Mouse (Mus musculus): Measurements from ENCODE around the gene Mrps12. TPM values are rescaled to one million over a fixed set of nuclear protein-coding genes. Genes with fewer than 3 reads are reported as not detected.

Mrps12 gene
- polyA plus RNA-seq, 1 experiment from 2014 or later: 99.7 TPM

- Histone ChIP-seq H3K27ac (ENCODE audit: low read length) (no peak overlapping the region), H3K4me1 (ENCODE audit: insufficient read depth, low read depth, low read length) (no peaks in the 10 kb centered on the region), H3K36me3 (ENCODE audit: insufficient read depth, low read length) (no peaks in the 10 kb centered on the region), H3K9me3 (ENCODE audit: low read length) (no peaks in the 10 kb centered on the region), H3K4me2 (replicated peaks; ENCODE audit: low read depth, low read length) (no peak overlapping the region), H3K9ac (replicated peaks; ENCODE audit: low read depth) (no peak overlapping the region), H3K27me3 (replicated peaks; ENCODE audit: insufficient read depth, low read length) (no peaks in the 10 kb centered on the region), H3K4me3 (ENCODE audit: low read depth, low read length) (no peak overlapping the region)
- no peak for TF ChIP-seq EP300 (IDR thresholded peaks at IDR 0.05)
- no peak for TF ChIP-seq CTCF (IDR thresholded peaks at IDR 0.05)
- ATAC-seq: no peak
- 42% methylated on average over 4 of the region's 4 CpGs for WGBS
- DNase-seq (ENCODE audit: low spot score): no peak
These were observed 22.5 kb downstream of the Mrps12 start for GRCm38 (mm10) chr7:28719159-28719558.

- DNase-seq (ENCODE audit: low spot score): peak; percentile 29
- no peak overlapping the region for H3K4me3 ChIP-seq (ENCODE audit: low read depth, low read length)
- H3K27me3 ChIP-seq (replicated peaks; ENCODE audit: insufficient read depth, low read length): no peaks in the 10 kb centered on the region
- no peak overlapping the region for H3K9ac ChIP-seq (replicated peaks; ENCODE audit: low read depth)
- H3K36me3 ChIP-seq (ENCODE audit: insufficient read depth, low read length): no peaks in the 10 kb centered on the region
- TF ChIP-seq CTCF (IDR thresholded peaks at IDR 0.05) (no peak), EP300 (IDR thresholded peaks at IDR 0.05) (no peak)
- no peak for ATAC-seq
- H3K9me3 ChIP-seq (ENCODE audit: low read length): no peaks in the 10 kb centered on the region
- 62% methylated on average over 10 of the region's 10 CpGs for WGBS
- H3K4me2 ChIP-seq (replicated peaks; ENCODE audit: low read depth, low read length): no peak overlapping the region
- no peaks in the 10 kb centered on the region for H3K4me1 ChIP-seq (ENCODE audit: insufficient read depth, low read depth, low read length)
- no peak overlapping the region for H3K27ac ChIP-seq (ENCODE audit: low read length)
These were observed 23.9 kb downstream of the Mrps12 start for GRCm38 (mm10) chr7:28717726-28718125.

GRCm38 (mm10) chr7:28716590-28717281 is 24.9 kb downstream of the Mrps12 start, which contains the start of gene Fbxo17:
TSS of gene Fbxo17 (plus strand) at chr7:28716804.
- ATAC-seq: peak; percentile 90

GRCm38 (mm10) chr7:28715598-28715997 is 26.0 kb downstream of the Mrps12 start:
- TF ChIP-seq EP300 (IDR thresholded peaks at IDR 0.05) (no peak), CTCF (IDR thresholded peaks at IDR 0.05) (peak; percentile 41)
- Histone ChIP-seq H3K4me2 (replicated peaks; ENCODE audit: low read depth, low read length) (no peak overlapping the region), H3K36me3 (ENCODE audit: insufficient read depth, low read length) (no peaks in the 10 kb centered on the region), H3K4me3 (ENCODE audit: low read depth, low read length) (no peak overlapping the region), H3K27ac (ENCODE audit: low read length) (no peak overlapping the region), H3K27me3 (replicated peaks; ENCODE audit: insufficient read depth, low read length) (no peaks in the 10 kb centered on the region), H3K4me1 (ENCODE audit: insufficient read depth, low read depth, low read length) (no peaks in the 10 kb centered on the region), H3K9ac (replicated peaks; ENCODE audit: low read depth) (no peak overlapping the region), H3K9me3 (ENCODE audit: low read length) (no peaks in the 10 kb centered on the region)
- ATAC-seq: no peak
- WGBS: 89% methylated on average over 2 of the region's 2 CpGs
- no peak for DNase-seq (ENCODE audit: low spot score)

More at GRCm38 (mm10) chr7:28716590-28717281, 24.9 kb downstream of the Mrps12 start, which contains the start of gene Fbxo17:
- under 1% methylated on average over 34 of the region's 36 CpGs for WGBS
- DNase-seq (ENCODE audit: low spot score): peak; percentile 82
- no peaks in the 10 kb centered on the region for H3K36me3 ChIP-seq (ENCODE audit: insufficient read depth, low read length)
- peak within 1 kb of the TSS; percentile 52 for H3K9ac ChIP-seq (replicated peaks; ENCODE audit: low read depth)
- H3K27me3 ChIP-seq (replicated peaks; ENCODE audit: insufficient read depth, low read length): no peaks in the 10 kb centered on the region
- H3K4me3 ChIP-seq (ENCODE audit: low read depth, low read length): peak within 1 kb of the TSS; percentile 42
- TF ChIP-seq EP300 (IDR thresholded peaks at IDR 0.05): no peak
- peak; percentile 43 for TF ChIP-seq CTCF (IDR thresholded peaks at IDR 0.05)
- no peaks in the 10 kb centered on the region for H3K4me1 ChIP-seq (ENCODE audit: insufficient read depth, low read depth, low read length)
- H3K27ac ChIP-seq (ENCODE audit: low read length): peak within 1 kb of the TSS; percentile 62; the same call in 1 of the 2 replicates
- no peaks in the 10 kb centered on the region for H3K9me3 ChIP-seq (ENCODE audit: low read length)
- H3K4me2 ChIP-seq (replicated peaks; ENCODE audit: low read depth, low read length): peak within 1 kb of the TSS; percentile 78

GRCm38 (mm10) chr7:28714667-28715066 is 27.0 kb downstream of the Mrps12 start:
- ATAC-seq (no peak), DNase-seq (ENCODE audit: low spot score) (no peak)
- H3K36me3 ChIP-seq (ENCODE audit: insufficient read depth, low read length): no peaks in the 10 kb centered on the region
- no peaks in the 10 kb centered on the region for H3K9me3 ChIP-seq (ENCODE audit: low read length)
- TF ChIP-seq CTCF (IDR thresholded peaks at IDR 0.05): no peak
- no peak for TF ChIP-seq EP300 (IDR thresholded peaks at IDR 0.05)
- H3K27me3 ChIP-seq (replicated peaks; ENCODE audit: insufficient read depth, low read length): no peaks in the 10 kb centered on the region
- H3K27ac ChIP-seq (ENCODE audit: low read length): no peak overlapping the region
- no peaks in the 10 kb centered on the region for H3K4me1 ChIP-seq (ENCODE audit: insufficient read depth, low read depth, low read length)
- WGBS: 57% methylated on average over 5 of the region's 5 CpGs
- H3K4me3 ChIP-seq (ENCODE audit: low read depth, low read length): no peak overlapping the region
- H3K4me2 ChIP-seq (replicated peaks; ENCODE audit: low read depth, low read length): no peak overlapping the region
- no peak overlapping the region for H3K9ac ChIP-seq (replicated peaks; ENCODE audit: low read depth)

GRCm38 (mm10) chr7:28710962-28711361 is 30.7 kb downstream of the Mrps12 start:
- no peak for DNase-seq (ENCODE audit: low spot score)
- no peak for ATAC-seq
- H3K4me2 ChIP-seq (replicated peaks; ENCODE audit: low read depth, low read length): no peak overlapping the region
- H3K4me3 ChIP-seq (ENCODE audit: low read depth, low read length): no peak overlapping the region
- no peaks in the 10 kb centered on the region for H3K9me3 ChIP-seq (ENCODE audit: low read length)
- no peaks in the 10 kb centered on the region for H3K4me1 ChIP-seq (ENCODE audit: insufficient read depth, low read depth, low read length)
- TF ChIP-seq EP300 (IDR thresholded peaks at IDR 0.05) (no peak), CTCF (IDR thresholded peaks at IDR 0.05) (peak; percentile 29)
- H3K9ac ChIP-seq (replicated peaks; ENCODE audit: low read depth): no peak overlapping the region
- 64% methylated on average over 3 of the region's 3 CpGs for WGBS
- no peaks in the 10 kb centered on the region for H3K36me3 ChIP-seq (ENCODE audit: insufficient read depth, low read length)
- H3K27ac ChIP-seq (ENCODE audit: low read length): no peak overlapping the region
- H3K27me3 ChIP-seq (replicated peaks; ENCODE audit: insufficient read depth, low read length): no peaks in the 10 kb centered on the region
